Mouse (Mus musculus) left cerebral cortex, adult 2 months (tissue): ENCODE results near the gene Ears2. TPM values are rescaled to one million over a fixed set of nuclear protein-coding genes. Genes with fewer than 3 reads are reported as not detected.
"Not testable (repeated sequence)": the region's sequence is repeated elsewhere in the genome, so short reads cannot be mapped to it uniquely, and the experiment has no call there.

Experiments used
- DNase-seq, 2 experiments: peaks; one replicate each; pipeline ENCODE4 v3.0.0; 2021 to 2022; ENCODE audit warnings: low spot score in 2 of 2, mixed read lengths in 1 of 2; ENCODE audit errors: extremely low spot score in 1 of 2
- H3K27ac ChIP-seq: fragments of 200-600 bp; 2 replicates; pipeline ENCODE4 v1.8.1; 2022
- H3K4me3 ChIP-seq: fragments of 200-600 bp; 2 replicates; pipeline ENCODE4 v1.8.1; 2022
- CTCF ChIP-seq: fragments of 200-600 bp; IDR thresholded peaks from 2 replicates; pipeline ENCODE4 v1.8.1; 2022; ENCODE audit warnings: antibody characterized with exemption, mild to moderate bottlenecking, moderate library complexity
- intact Hi-C: fragments of 180-260 bp; cut with DNase I; formaldehyde crosslinking; loops from one replicate; pipeline ENCODE4 v1.15.1; 2025
- long read RNA-seq, 2 experiments: library from polyadenylated mRNA; stranded (forward); transcript quantifications; one replicate each; pipeline ENCODE4 v2.0.0; 2021; ENCODE audit warnings: borderline mapping rate in 2 of 2
- total RNA-seq, 2 experiments: library from RNA; stranded (reverse); gene quantifications; 2 replicates each; pipeline ENCODE4 v1.2.3; 2021

Gene Ears2
- total RNA-seq, result 1 to 10 TPM; 7.5 to 8.2 TPM
- long read RNA-seq, experiment 1, partial matches to known transcripts, result 0 of 4 reads
- long read RNA-seq, experiment 1, other reads (novel, unspliced or antisense), result 0 of 4 reads
- long read RNA-seq, experiment 2, transcript Ears2-201 (9 exons, 2,046 nt), result major isoform, 5 of 9 reads
- long read RNA-seq, experiment 2, partial matches to known transcripts, result 0 of 9 reads
- long read RNA-seq, experiment 2, other reads (novel, unspliced or antisense), result 2 of 9 reads

DNA sequence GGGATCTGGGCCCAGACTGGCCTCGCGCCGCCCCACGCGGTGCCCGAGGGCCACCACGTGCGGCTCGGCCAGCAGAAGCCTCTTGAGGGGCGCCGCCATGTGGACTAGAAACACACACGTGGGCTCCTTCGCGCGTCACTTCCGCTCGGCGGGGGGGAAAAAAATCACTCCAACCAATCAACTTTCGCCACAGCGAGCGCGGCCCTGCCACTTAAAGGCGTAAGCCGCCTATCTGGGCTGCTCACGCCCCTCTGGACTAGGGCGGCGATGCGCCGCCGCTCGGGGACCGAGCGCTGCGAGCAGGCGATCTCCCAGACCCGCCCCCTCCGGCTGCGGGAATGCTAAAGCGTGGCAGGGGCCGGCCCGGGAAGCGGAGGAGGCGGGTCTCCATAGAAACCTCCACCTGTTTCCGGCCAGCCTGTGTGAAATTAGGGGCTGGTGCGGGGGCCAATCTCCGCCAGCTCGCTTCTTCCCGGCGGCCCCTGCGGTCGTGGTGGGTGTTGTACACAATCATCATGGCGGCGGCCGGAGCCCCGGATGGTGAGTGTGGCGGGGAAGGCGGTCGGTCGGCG lies at the start of gene Ears2, which contains the start of gene Ubfd1:
Gene Ears2, minus strand, starts transcription at position 319 of the 572 bp plus-strand sequence.
Gene Ubfd1, plus strand, starts transcription at position 231 of the 572 bp plus-strand sequence.
- no peak; the same call in none of the 2 replicates for TF ChIP-seq CTCF
- H3K27ac ChIP-seq, result peak within 1 kb of the TSS; percentile 99
- intact Hi-C loops, result loop anchor here (1.0 to 2.0 kb wide), 3 partner anchors 32 to 86 kb away; partner anchors contain the start of gene Cog7
- peak within 1 kb of the TSS; percentile 98 for H3K4me3 ChIP-seq
- peak; percentile 96 for DNase-seq

GRCm38 (mm10) chr7:122108206-122108605 lies 41.1 kb upstream of the Ears2 start:
- Histone ChIP-seq H3K27ac (no peak overlapping the region), H3K4me3 (no peak overlapping the region)
- intact Hi-C loops, result no loop called here
- no peak for DNase-seq
- no peak for TF ChIP-seq CTCF

GRCm38 (mm10) chr7:122101747-122102244 lies 34.7 kb upstream of the Ears2 start, which contains the start of gene Ndufab1:
Gene Ndufab1 (minus strand): TSS chr7:122101886.
- peak; percentile 88 to 89 for DNase-seq
- TF ChIP-seq CTCF, result peak; percentile 87
- Histone ChIP-seq H3K27ac (peak within 1 kb of the TSS; percentile 91), H3K4me3 (peak within 1 kb of the TSS; percentile 83)
- intact Hi-C loops, result no loop called here

DNA sequence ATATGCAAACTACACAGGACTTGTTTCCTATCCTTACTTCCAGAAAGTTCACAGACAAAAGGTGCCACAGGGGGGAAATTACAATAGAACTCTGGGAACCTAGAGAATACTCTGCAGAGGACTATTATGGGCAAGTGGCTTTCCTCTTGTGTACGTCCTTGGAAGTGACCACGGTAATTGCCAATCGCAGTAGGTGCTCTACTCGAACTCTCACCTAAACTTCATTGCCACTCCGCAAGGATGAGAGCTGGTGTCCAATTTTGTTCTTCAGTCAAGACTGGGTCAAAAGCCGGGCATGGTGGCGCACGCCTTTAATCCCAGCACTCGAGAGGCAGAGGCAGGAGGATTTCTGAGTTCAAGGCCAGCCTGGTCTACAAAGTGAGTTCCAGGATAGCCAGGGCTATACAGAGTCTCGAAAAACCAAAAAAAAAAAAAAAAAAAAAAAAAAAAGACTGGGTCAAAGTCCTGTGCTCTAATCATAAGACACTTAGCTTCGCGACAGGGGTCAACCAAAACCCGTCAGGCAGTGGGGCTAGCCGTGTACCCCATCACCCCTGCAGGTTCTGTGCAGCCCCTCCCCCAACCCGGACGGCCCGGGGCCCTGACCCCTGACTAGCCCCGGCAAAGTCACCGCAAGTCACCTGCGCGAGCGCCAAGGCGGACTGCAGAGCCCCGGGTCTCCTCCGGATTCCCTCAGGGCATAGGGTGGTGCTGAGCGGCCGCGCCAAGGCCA lies 34.1 kb upstream of the Ears2 start:
- intact Hi-C loops, DNase-seq: not testable (repeated sequence)
- Histone ChIP-seq H3K27ac (peak overlapping the region; percentile 91), H3K4me3 (peak overlapping the region; percentile 83)

GRCm38 (mm10) chr7:122099222-122099621 lies 32.2 kb upstream of the Ears2 start:
- intact Hi-C loops, result loop anchor here (2.0 kb wide), 1 partner anchor 32 kb away; the partner anchor contains the start of genes Ears2 and Ubfd1
- Histone ChIP-seq H3K4me3 (no peak overlapping the region), H3K27ac (no peak overlapping the region)
- TF ChIP-seq CTCF, result peak; percentile 82
- DNase-seq, result peak in 1 of 2 experiments; percentile 20

DNA sequence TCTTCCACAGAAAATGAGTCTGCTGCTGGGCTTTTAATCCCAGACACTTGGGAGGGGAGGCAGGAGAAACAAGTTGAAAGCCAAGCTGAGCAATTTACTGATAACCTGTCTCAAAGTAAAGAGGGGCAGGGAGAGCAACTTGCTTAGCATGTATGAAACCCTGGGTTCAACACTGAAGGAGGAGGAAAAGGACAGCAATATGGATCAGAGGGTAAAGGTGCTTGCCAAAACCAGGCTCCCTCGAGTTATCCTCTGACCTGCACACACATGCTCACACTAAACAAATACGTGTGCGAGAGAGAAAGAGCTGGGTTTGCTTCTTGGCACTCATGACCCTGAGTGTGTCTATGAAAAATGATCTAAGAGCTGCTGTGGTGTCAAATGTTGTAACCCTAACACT lies 30.9 kb upstream of the Ears2 start:
- no peak for DNase-seq
- intact Hi-C loops, result loop anchor here (2.0 kb wide), 1 partner anchor 31 kb away; the partner anchor contains the start of genes Ears2 and Ubfd1
- no peak overlapping the region for H3K4me3 ChIP-seq
- H3K27ac ChIP-seq, result no peak overlapping the region
- TF ChIP-seq CTCF, result no peak

DNA sequence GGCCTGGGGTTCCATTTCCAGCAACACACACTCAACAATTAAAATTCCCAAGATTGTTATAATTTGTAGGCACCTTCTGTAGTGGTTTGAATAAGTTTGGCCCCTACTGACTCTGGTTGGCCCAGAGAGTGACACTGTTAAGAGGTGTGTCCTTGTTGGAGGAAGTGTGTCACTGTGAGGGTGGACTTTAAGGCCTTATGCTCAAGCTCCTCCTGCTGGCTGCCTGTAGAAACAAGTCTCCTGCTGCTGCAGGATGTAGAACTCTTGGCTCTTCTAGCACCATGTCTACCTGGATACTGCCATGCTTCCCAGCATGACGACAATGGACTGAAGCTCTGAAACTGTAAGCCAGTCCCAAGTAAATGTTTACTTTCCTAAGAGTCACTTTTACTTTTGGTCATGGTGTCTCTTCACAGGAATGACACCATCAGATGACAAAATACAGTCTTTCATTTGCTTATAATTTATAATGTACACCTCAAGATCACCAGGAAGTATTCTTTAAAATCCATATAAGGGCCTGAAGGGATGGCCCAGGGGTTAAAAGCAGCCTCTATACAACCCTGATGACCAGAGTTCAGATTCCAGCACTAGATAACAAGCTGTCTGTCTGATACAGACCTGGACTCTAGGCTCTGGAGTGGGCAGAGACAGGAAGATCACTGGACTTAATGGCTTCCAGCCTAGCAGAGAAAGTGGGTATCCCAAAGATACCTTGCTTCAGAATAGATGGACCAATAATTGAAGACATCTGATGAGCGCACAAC lies 27.7 kb upstream of the Ears2 start:
- no peak for DNase-seq
- Histone ChIP-seq H3K4me3 (no peak overlapping the region), H3K27ac (no peak overlapping the region)
- intact Hi-C loops, result no loop called here
- no peak; the same call in 1 of the 2 replicates for TF ChIP-seq CTCF

DNA sequence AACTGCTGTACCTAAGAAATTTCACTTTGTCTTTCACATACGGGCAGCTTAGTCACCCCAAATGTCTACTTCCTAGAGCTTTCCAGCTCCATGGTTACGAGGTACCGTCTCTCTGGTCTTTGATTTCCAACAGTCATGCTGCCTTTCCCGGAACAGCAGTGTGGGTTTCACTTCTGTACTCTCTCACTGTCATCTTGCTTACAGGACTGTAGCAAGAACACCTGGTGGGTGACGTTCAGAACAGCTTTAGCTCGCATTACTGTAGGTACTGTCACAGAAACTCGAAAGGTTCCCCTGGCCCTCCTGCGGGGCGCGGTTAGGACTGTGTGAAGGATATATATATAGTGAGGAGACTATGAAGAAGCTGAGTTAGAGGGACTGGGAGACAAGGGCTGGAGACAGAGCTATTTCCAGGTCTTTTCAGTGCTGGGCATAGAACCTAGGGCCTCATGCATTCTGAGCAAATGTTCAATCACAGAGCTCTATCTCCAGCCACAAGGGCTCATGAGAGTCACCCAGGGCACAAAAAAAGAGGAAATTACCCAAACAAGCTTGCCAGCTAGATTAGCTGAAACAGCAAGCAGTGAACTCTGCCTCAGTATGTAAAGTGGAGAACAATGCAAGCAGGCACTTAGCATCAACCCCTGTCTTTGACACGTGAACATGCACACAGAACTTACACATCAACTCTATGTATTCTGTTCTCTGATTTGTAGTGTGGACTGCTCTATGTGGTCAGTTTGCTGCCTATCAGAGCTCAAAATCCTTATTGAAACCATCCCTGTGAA lies 20.3 kb upstream of the Ears2 start:
- no peak for DNase-seq
- intact Hi-C loops, result no loop called here
- Histone ChIP-seq H3K4me3 (no peak overlapping the region), H3K27ac (no peak overlapping the region)
- no peak for TF ChIP-seq CTCF

DNA sequence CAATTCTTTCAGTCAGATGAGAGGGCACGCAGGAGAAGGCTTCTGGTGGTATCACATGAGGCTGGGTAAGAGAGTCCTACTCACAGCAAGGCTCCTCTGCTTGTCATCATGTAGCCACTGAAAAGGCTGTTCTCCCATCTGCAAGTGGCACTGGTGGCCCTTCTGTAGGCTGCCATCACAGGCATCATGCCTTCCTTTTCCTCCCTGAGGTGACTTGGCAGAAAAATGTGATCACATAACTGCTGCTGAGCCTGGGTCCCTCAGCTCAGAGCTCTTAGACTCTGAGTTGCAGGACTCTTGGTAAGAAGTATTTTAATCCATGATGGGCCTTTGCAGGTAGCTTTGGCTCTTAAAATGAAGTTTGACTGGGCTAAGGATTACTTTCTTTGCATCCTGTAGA lies 14.0 kb upstream of the Ears2 start:
- Histone ChIP-seq H3K27ac (no peak overlapping the region), H3K4me3 (no peak overlapping the region)
- no peak for TF ChIP-seq CTCF
- intact Hi-C loops, result no loop called here
- DNase-seq, result no peak

- H3K4me3 ChIP-seq, result no peak overlapping the region
- TF ChIP-seq CTCF, result no peak
- no peak overlapping the region for H3K27ac ChIP-seq
- intact Hi-C loops, result no loop called here
- no peak for DNase-seq
Observed at GRCm38 (mm10) chr7:122079798-122080554, 12.9 kb upstream of the Ears2 start.
